24 mouse cellular contexts compared by ENCODE assay signal in genomic region chr7:138503016-138503415, GRCm38 (mm10).
A peak's percentile ranks its signal among the peaks of the same experiment; 100 is the strongest.
DNase-seq lines count a peak whose midpoint lies in the region; ATAC-seq and TF ChIP-seq lines count a peak whose summit lies in the region.
"Had no signal": no experiment of that assay in that cellular context is flagged by ENCODE, and none has a peak within 500 bp of the region (broad histone marks: within the 10 kb centered on the region; RNA-seq: fewer than 3 reads in every experiment).

No protein-coding gene starts in this region.

- ATAC-seq in kidney, embryonic 15.5 days (replicated peaks; ENCODE audit: low FRiP score) = peak; percentile 85
- 0 out of 2 replicates have a peak, but pooled peaks have one; percentile 35 for ATAC-seq in lung, embryonic 15.5 days (ENCODE audit: borderline replicate concordance, extremely low read depth, low FRiP score, low TSS enrichment)
- ATAC-seq: activated CD4-positive, CD25-positive, alpha-beta regulatory T cell, adult 4 months; forebrain, embryonic 14.5 days had no signal

- H3K9ac ChIP-seq in kidney, embryonic 15.5 days = no peak overlapping the region
- no peak overlapping the region for H3K9ac ChIP-seq in lung, embryonic 15.5 days
- H3K9ac ChIP-seq: embryonic facial prominence, embryonic 15.5 days; heart, embryonic 12.5 days had no signal

- DNase-seq in embryo, embryonic 10 days (ENCODE audit: low spot score) = peak; percentile 46
- DNase-seq in embryo, embryonic 9.5 days (ENCODE audit: extremely low spot score) = no peak
- no peak for DNase-seq in kidney, postnatal 25 days
- no peak for DNase-seq in lung, adult 18-20 months
- DNase-seq in forelimb bud, embryonic 11.5 days (ENCODE audit: low read depth, low spot score) = peak; percentile 6
- DNase-seq in layer of hippocampus, adult 2 months (ENCODE audit: low spot score in 2 of 2) = no peak
- DNase-seq: adrenal gland, adult 8-10 months; cerebellum, adult 11-12 months; gastrocnemius, postnatal 10 days; heart, postnatal 10 days; liver; lung, postnatal 4 days; retina, postnatal 1 day; right cerebral cortex, postnatal 25 days; spleen, adult 18-20 months; thymus, adult 18-20 months; thymus, postnatal 36 days had no signal

- no peaks in the 10 kb centered on the region for H3K36me3 ChIP-seq in kidney, embryonic 15.5 days
- H3K36me3 ChIP-seq in lung, embryonic 15.5 days = no peaks in the 10 kb centered on the region
- H3K36me3 ChIP-seq: embryonic facial prominence, embryonic 15.5 days; heart, embryonic 12.5 days; limb, embryonic 10.5 days had no signal

- H3K4me2 ChIP-seq in kidney, embryonic 15.5 days = no peak overlapping the region
- no peak overlapping the region for H3K4me2 ChIP-seq in lung, embryonic 15.5 days
- H3K4me2 ChIP-seq: embryonic facial prominence, embryonic 15.5 days; heart, embryonic 12.5 days had no signal

- H3K27me3 ChIP-seq in kidney, embryonic 15.5 days = no peaks in the 10 kb centered on the region
- H3K27me3 ChIP-seq in lung, embryonic 15.5 days = no peaks in the 10 kb centered on the region
- H3K27me3 ChIP-seq: embryonic facial prominence, embryonic 15.5 days; heart, embryonic 12.5 days had no signal

- peaks cover 12% of the 10 kb centered on the region; the same call in 1 of the 2 replicates for H3K4me1 ChIP-seq in kidney, embryonic 15.5 days
- H3K4me1 ChIP-seq in lung, embryonic 15.5 days = no peaks in the 10 kb centered on the region
- H3K4me1 ChIP-seq: embryonic facial prominence, embryonic 15.5 days; heart, embryonic 12.5 days; limb, embryonic 10.5 days had no signal

- peak overlapping the region; percentile 51; the same call in 1 of the 2 replicates for H3K27ac ChIP-seq in kidney, embryonic 15.5 days
- H3K27ac ChIP-seq in lung, embryonic 15.5 days = no peak overlapping the region
- no peak overlapping the region for H3K27ac ChIP-seq in layer of hippocampus, adult 2 months
- H3K27ac ChIP-seq: embryonic facial prominence, embryonic 15.5 days; limb, embryonic 10.5 days had no signal

- TF ChIP-seq CTCF in layer of hippocampus, adult 2 months (conservative IDR thresholded peaks at IDR 0.05) = no peak

- H3K4me3 ChIP-seq in kidney, embryonic 15.5 days (replicated peaks) = no peak overlapping the region
- no peak overlapping the region for H3K4me3 ChIP-seq in lung, embryonic 15.5 days
- H3K4me3 ChIP-seq in layer of hippocampus, adult 2 months = no peak overlapping the region
- H3K4me3 ChIP-seq: embryonic facial prominence, embryonic 15.5 days; heart, embryonic 12.5 days; limb, embryonic 10.5 days had no signal

- 49% methylated on average over 3 of the region's 3 CpGs for WGBS in kidney, embryonic 15.5 days
- 60% methylated on average over 3 of the region's 3 CpGs for WGBS in lung, embryonic 15.5 days

- H3K9me3 ChIP-seq in kidney, embryonic 15.5 days (replicated peaks) = no peaks in the 10 kb centered on the region
- H3K9me3 ChIP-seq in lung, embryonic 15.5 days = no peaks in the 10 kb centered on the region
- H3K9me3 ChIP-seq: embryonic facial prominence, embryonic 15.5 days; limb, embryonic 10.5 days had no signal

Comparison
In these comparisons a context has a peak if more than half of its experiments do, and no peak if none do; other contexts are left out.
1. DNase-seq: peak in embryo, embryonic 10 days (single experiment) and forelimb bud, embryonic 11.5 days (single experiment); none in embryo, embryonic 9.5 days (single experiment), kidney, postnatal 25 days (0 of 2), lung, adult 18-20 months (0 of 2) and layer of hippocampus, adult 2 months (0 of 2).